Mouse (Mus musculus): Measurements from ENCODE around the gene Prr15l.

Prr15l gene

GRCm38 (mm10) chr11:96947849-96948248 is 19.9 kb downstream of the Prr15l start:
- DNase-seq (ENCODE audit: low read depth), result peak; percentile 84

- DNase-seq (ENCODE audit: low read depth), result no peak
Measured at GRCm38 (mm10) chr11:96950767-96951166, 22.9 kb downstream of the Prr15l start.

DNA sequence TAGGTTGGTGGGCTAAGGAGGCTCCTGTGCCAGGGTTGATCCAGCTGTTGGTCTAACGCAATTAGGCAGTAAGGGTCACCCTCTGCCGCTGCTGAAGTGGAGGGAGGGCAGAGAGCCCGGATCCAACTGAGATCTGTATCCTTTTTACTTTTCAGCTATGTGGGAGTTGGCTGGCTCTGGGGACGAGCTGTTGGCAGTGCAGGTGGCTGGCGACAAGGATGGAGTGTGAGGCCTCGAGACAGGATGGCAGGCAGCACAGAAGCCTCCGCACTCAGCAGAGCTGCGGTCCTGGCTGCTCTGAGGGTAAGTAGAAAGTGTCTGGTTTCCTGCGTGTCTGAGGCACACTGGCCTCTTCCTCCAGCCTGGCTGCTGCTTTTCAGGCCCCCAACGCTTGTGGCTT is 24.5 kb downstream of the Prr15l start:
- no peak for DNase-seq (ENCODE audit: low read depth)

DNA sequence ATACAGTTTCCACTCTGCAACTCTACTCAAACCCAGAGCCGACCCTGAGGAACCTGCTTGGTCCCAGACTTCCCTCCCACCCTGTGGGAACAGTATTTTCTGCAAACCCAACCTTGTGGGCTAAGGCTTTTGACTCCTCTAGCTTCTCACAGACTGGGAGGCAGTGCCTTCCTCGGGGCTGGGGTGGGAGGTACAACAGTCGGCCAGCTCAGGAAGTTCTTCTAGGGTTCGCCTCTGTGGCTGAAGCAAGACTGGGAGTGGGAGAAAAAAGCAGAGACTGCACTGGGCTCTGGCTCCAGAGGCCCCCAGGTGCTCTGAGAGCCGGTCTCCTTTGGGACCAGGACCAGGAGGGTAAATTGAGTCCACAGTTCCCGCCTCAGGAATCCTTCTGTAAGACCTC is 25.0 kb downstream of the Prr15l start:
- no peak for DNase-seq (ENCODE audit: low read depth)

DNA sequence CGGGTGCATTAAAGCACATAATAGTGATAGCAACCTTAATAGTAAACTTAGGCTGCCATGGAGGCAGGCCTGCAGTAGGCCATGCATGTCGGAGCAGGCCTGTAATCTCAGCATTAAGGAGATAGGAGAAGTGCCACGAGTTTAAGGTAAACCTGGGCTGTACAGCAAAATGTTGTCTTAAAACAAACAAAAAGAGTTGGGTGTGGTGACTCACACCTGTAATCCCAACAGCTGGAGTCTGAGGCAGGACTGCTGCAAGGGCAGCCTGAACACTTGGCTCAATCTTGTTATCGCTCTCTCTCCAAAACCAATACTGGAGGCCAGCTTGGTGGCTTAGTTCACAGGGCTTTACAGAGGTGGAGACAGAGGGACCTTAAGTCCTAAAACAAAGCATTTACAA is 27.2 kb downstream of the Prr15l start:
- DNase-seq (ENCODE audit: low read depth), result no peak

- DNase-seq (ENCODE audit: low read depth), result no peak
Measured at GRCm38 (mm10) chr11:96956009-96956724, 28.3 kb downstream of the Prr15l start.

DNA sequence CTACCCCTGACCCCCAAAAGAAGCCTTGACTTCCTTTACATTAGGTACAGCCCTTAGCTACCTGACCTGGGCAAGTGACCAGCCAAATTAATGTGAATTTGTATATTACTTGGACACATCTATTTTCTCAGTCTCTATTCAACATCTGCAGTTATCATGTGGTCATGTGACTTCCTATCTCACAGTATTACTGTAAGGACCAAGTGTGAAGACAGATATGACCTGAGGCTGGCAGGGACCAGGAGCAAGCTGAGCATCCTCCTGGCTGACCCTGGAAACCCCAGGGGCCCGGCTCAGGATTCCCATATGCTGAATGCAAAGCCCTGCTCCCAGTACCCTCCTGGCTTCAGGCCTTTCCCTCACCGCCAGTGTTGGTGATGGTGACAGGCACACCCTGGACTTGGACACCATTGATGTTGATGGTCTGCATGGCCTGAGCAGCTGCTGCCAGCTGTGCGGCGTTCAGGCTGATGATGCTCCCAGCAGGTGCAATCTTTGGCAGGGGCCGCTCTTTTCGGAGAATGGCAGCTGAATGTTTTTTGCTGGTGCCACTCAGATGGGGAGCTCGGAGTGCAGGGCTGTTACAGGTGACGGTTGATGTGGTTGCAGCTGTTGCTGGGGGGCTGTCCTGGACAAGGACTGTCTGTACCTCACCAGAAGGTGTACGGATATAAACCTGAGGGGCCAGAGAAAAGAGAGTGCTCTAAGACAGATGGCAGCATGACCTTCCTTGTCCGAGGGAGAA is 29.3 kb downstream of the Prr15l start:
- no peak for DNase-seq (ENCODE audit: low read depth)

- no peak for DNase-seq (ENCODE audit: low read depth)
Measured at GRCm38 (mm10) chr11:96963580-96963979, 35.7 kb downstream of the Prr15l start.

GRCm38 (mm10) chr11:96966172-96966571 is 38.3 kb downstream of the Prr15l start:
- no peak for DNase-seq (ENCODE audit: low read depth)

DNA sequence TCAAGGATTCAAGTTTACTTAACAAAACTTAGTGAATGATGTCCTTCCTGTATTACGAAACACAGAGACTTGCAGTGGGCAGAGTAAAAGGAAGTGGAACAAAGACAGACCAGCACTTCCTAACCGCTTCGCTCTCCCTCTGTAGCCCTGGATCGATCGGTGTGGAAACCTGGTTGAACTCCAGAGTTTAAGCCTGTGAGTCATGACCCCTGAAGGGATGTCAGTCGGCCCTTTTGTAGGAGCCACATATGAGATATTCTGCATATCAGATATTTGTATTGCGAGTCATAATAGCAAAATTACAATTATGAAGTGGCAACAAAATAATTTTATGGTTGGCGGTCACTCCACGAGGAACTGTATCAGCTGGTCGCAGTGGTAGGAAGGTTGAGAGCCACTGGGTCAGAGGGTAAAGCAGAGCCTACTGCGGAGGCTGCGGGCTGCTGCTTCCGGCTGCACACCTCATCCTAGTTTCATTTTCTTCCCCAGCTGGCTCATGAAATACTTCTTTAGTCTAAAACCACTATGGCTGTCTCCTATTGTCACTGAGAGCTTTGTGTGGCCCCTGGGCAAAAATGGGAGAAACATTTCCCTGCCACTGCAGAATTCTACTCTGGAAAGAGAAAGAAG is 39.1 kb downstream of the Prr15l start:
- DNase-seq (ENCODE audit: low read depth), result no peak

DNA sequence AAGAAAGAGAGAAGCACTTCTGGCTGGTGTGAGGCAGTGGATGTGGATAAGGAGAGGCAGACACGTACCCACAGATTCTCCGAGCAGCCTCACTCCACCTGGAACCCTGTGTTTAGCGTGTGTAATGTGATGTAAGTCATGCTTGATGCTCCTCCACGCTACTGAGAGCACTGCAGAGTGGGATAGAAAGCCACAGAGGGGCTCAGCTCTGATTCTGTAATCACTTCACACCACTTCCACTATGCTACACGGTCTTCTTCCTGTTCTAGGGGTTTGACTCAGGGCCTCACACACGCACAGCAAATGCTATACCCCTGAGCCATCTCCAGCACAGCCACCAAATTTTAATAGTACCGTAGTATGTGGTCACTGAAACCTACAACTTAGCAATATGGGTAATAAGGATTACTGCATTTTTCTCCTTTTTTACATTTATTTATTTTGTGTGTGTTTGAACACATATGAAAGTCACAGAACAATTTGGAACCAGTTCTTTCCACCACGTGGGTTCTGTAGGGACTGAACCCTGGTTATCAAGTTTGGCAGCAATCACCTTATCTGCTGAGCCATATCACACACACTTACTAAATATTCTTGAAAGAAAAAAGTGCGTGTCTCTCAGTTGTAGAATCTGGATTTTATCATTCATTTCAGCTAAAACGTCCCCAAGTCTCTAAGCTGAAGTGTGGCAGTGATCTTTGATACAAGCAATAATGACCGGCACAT is 39.8 kb downstream of the Prr15l start:
- DNase-seq (ENCODE audit: low read depth), result no peak

DNA sequence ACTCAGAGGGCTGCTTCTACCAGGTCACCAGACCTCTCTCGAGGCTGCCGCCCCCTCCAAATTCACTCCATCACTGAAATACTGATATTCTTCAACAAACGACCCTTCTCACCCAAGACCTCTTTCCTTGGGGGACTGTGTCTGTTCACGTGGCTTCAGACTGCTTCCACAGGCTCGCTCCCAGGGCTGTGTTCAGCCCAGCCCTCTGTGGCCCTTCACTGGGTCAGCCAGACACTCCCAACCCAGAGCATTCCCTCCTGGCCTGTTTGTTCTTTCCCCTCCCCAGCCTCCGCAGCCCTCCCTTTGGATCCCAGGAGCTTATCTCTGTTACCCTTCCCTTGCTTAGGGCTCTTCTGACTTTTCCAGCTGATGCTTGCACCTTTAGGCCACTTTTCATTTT is 40.6 kb downstream of the Prr15l start:
- no peak for DNase-seq (ENCODE audit: low read depth)

- DNase-seq (ENCODE audit: low read depth), result no peak
Measured at GRCm38 (mm10) chr11:96969280-96969722, 41.4 kb downstream of the Prr15l start.

DNA sequence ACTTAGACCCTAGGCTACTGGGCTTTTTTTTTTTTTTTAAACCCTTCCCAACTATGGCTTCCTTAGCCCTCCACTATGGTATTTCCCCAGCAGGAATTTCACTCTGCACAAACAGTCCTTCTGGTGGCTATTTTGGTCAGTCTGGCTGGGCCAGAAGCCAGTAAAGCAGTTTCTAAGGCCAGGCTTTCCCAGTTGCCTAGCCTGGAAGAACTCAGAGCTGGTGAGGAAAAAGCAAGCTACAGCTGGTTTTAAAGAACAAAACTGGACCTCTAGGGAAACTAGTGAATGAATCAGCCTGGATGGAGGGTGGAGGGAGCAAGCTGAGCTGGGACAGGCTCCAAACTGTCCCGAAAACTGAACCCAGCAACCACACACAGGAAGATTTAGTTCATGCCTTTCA is 41.8 kb downstream of the Prr15l start:
- no peak for DNase-seq (ENCODE audit: low read depth)

GRCm38 (mm10) chr11:96970341-96970740 is 42.4 kb downstream of the Prr15l start:
- no peak for DNase-seq (ENCODE audit: low read depth)

DNA sequence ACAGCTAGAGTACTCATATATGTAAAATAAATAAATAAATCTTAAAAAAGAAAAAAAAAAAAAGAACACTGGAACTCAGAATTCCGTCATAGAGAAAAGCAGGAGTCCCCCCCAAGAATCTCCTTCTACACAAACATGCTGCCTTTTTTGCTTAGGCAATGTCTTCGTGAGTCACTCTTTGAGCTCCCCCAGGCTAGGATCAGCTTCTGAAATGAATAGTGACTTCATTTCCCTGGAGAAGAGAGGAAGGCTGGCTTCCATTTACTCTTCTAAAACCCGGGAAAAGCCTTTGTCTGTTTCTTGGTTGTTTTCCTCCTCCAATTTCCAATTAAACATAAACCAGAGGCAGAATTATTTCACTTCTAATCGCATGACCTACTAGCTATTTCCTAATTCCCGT is 45.0 kb downstream of the Prr15l start:
- DNase-seq (ENCODE audit: low read depth), result no peak

DNA sequence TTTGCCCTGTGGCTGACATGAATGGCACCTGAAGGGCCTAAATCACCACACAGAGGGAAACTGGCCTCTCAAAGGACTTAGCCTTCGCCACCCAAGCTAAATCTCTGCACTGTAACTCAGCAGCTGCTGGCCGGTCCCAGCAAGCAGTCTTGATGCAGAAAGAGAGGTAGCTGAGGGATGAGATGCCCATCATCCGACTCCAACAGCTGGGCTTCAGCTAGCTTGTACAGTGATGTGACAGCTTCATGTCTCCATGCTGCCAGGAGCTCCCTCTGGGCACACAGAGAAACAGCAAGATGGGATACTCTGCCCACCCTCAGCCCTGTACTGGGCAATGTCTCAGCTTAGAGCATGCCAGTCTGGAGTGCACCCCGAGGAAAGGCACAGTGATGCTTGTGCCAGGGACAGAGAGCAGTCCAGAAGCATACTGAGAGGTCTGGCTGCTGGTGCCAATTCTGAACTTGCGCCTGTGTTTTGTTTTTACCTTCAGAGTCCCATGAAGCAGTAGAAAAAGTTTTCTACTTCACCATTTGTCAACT is 45.6 kb downstream of the Prr15l start:
- DNase-seq (ENCODE audit: low read depth), result no peak

- no peak for DNase-seq (ENCODE audit: low read depth)
Measured at GRCm38 (mm10) chr11:96974813-96975212, 46.9 kb downstream of the Prr15l start.

DNA sequence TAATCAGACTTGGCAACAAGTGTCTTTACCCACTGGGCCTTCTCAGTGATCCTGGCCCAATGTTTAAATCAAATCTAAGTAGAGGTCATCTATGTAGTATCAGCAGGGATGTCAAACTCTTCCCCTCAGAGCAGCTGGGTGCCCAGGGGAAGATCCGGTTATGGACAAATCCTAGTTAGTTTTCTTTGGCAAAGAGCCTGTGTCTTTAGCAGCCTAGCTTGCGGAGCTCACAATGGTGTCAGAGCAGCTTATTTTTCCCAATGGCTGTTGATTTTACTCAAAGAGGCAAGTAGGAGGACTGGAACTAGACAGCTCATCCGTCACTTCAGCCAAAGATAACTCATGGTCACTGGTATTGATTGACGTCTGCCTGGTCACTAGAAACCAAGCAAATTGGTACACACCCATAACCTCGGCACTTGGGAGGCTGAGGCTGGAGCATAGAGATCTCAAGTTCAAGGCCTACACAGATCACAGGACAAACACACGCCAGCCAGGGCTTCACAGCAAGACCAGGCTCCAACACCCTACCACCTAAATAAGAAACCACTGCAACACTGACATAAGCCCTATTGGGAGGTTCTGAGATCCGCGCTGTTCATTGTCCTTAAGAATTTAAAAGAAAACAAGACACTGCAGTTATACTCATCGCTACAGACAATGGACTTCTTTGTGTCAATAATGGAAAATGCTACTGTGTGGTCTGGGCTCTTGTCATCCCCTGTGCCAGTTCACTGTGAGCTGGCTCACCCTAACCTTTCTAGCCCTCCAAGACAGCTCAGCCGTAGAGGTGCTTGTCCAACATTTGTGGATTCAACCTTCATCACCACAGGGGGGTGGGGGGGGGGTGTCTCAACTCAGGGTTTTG is 47.8 kb downstream of the Prr15l start:
- DNase-seq (ENCODE audit: low read depth), result no peak

GRCm38 (mm10) chr11:96976379-96976687 is 48.4 kb downstream of the Prr15l start:
- DNase-seq (ENCODE audit: low read depth), result no peak

GRCm38 (mm10) chr11:96976911-96977591 is 49.1 kb downstream of the Prr15l start:
- DNase-seq (ENCODE audit: low read depth), result peak; percentile 70

All from c-Kit-positive CD71-positive TER-119-negative erythroid progenitor cells, embryonic 14.5 days (primary cell).